Mouse (Mus musculus) embryonic facial prominence, embryonic 12.5 days (tissue): Measurements from ENCODE around the gene 1700016K19Rik. TPM values are rescaled to one million over a fixed set of nuclear protein-coding genes. Genes with fewer than 3 reads are reported as not detected.

ENCODE experiments used
- ATAC-seq: fragments of 200-750 bp; cut with Nextera tagmentation; 2 replicates; pipeline ENCODE4 v1.8.0; 2017; ENCODE audit not compliant: insufficient number of reproducible peaks, insufficient read depth, low FRiP score, low TSS enrichment
- H3K27ac ChIP-seq: fragments of 300-500 bp; sonication (generic); 2 replicates; pipeline ENCODE4 v1.5.1; 2016; ENCODE audit warnings: mild to moderate bottlenecking
- H3K27me3 ChIP-seq: fragments of 300-500 bp; sonication (generic); 2 replicates; pipeline ENCODE4 v1.6.1; 2016; ENCODE audit warnings: mild to moderate bottlenecking, moderate library complexity
- H3K36me3 ChIP-seq: fragments of 300-500 bp; sonication (generic); 2 replicates; pipeline ENCODE4 v1.6.1; 2016; ENCODE audit warnings: mild to moderate bottlenecking
- H3K4me1 ChIP-seq: fragments of 300-500 bp; sonication (generic); 2 replicates; pipeline ENCODE4 v1.6.1; 2016
- H3K4me2 ChIP-seq: fragments of 300-500 bp; sonication (generic); replicated peaks from 2 replicates; pipeline ENCODE4 v1.6.1; 2016; ENCODE audit warnings: mild to moderate bottlenecking, moderate library complexity
- H3K4me3 ChIP-seq: fragments of 300-500 bp; sonication (generic); 2 replicates; pipeline ENCODE4 v1.5.1; 2016; ENCODE audit warnings: mild to moderate bottlenecking
- H3K9ac ChIP-seq: fragments of 300-500 bp; sonication (generic); 2 replicates; pipeline ENCODE4 v1.6.1; 2016; ENCODE audit warnings: mild to moderate bottlenecking, moderate library complexity
- H3K9me3 ChIP-seq: fragments of 300-500 bp; sonication (generic); 2 replicates; pipeline ENCODE4 v1.6.1; 2016; ENCODE audit warnings: mild to moderate bottlenecking, moderate library complexity
- WGBS: fragments of 180-500 bp; shearing (Covaris S2); methylation state at CpG from one replicate; pipeline ENCODE4 v1.1.7; 2016; 5-methylcytosine and 5-hydroxymethylcytosine counted together
- polyA plus RNA-seq: library from polyadenylated mRNA; unstranded; fragments of >200 nt; fragmentation: Nextera tagmentation; extraction: Ambion mirVana; gene quantifications from 2 replicates; pipeline ENCODE4 v1.2.1, GENCODE M21; 2016

1700016K19Rik gene
- polyA plus RNA-seq, 1 experiment from 2014 or later = 0.29 TPM

DNA sequence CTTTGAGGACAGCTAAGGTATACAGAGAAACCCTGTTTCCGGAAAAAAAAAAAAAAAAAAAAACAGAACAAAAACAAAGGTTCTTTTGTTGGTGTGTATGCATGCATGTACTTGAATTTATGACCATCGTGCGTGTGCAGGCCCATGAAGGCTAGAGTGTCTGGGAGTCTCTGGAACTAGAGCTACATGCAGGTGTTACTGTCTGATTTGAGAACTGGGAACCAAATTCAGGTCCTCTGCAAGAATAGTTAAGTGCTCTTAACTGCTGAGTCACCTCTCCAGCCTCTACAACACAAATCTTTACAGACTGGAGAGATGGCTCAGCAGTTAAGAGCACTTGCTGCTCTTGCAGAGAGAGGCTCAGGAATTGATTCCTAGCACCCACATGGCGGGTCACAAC, 16.1 kb downstream of the 1700016K19Rik start:
- Histone ChIP-seq H3K27ac (no peak overlapping the region), H3K9me3 (no peaks in the 10 kb centered on the region), H3K4me2 (no peak overlapping the region), H3K4me3 (no peak overlapping the region), H3K4me1 (no peaks in the 10 kb centered on the region), H3K27me3 (no peaks in the 10 kb centered on the region), H3K9ac (no peak overlapping the region), H3K36me3 (0 out of 2 replicates have a peak, but pooled peaks cover 3% of the 10 kb centered on the region)
- ATAC-seq = no peak
- WGBS = 68% methylated on average over 4 of the region's 4 CpGs

DNA sequence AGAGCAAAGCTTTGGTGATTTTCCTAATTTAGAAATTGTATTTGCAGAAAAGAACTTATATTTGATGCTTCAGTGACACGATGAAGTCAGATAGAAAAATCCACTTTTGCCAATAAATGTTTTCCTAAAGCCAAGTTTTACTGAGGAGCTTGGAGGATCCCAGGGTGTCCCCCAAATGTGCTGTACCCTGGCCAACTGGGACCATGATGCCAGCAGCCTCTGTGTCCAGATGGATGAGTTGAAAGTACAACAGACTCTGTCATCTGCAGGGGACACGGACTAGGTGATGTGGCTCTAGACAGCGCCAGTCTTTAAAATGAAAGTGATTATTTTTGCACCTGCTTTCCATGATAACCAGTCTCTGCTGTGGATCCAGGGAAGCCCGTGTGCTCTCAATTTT, 20.2 kb downstream of the 1700016K19Rik start:
- no peak overlapping the region for H3K9ac ChIP-seq
- 80% methylated on average over 4 of the region's 4 CpGs for WGBS
- H3K36me3 ChIP-seq = peaks cover 9% of the 10 kb centered on the region; the same call in 1 of the 2 replicates
- H3K27me3 ChIP-seq = no peaks in the 10 kb centered on the region
- H3K4me1 ChIP-seq = peaks cover under 1% of the 10 kb centered on the region; the same call in 1 of the 2 replicates
- H3K4me3 ChIP-seq = no peak overlapping the region
- no peak overlapping the region for H3K4me2 ChIP-seq
- H3K27ac ChIP-seq = no peak overlapping the region
- no peak for ATAC-seq
- H3K9me3 ChIP-seq = no peaks in the 10 kb centered on the region

DNA sequence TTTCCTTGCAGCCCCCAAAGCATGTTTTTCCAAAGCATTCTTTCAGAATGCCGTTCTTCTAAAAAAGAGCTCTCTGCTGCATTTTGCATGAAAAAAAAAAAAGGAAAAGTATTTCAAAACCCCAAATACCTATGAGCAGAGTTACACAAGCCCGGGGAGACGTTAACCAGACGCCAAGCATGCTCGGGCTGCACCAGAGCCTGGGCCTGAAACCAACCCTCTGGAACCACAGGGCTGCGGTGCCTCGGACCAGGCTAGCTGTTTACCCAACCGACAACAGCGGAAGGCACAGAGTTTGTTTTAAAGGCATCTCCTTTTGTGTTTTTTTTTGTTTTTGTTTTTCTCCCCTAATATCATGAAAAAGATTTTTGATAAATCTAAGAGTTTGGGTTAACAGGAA, 21.2 kb downstream of the 1700016K19Rik start:
- H3K27me3 ChIP-seq = no peaks in the 10 kb centered on the region
- no peaks in the 10 kb centered on the region for H3K9me3 ChIP-seq
- peaks cover 11% of the 10 kb centered on the region for H3K4me1 ChIP-seq
- H3K9ac ChIP-seq = no peak overlapping the region
- no peak overlapping the region for H3K4me2 ChIP-seq
- ATAC-seq = no peak
- 65% methylated on average over 9 of the region's 9 CpGs for WGBS
- peaks cover 9% of the 10 kb centered on the region; the same call in 1 of the 2 replicates for H3K36me3 ChIP-seq
- H3K4me3 ChIP-seq = no peak overlapping the region
- no peak overlapping the region for H3K27ac ChIP-seq

DNA sequence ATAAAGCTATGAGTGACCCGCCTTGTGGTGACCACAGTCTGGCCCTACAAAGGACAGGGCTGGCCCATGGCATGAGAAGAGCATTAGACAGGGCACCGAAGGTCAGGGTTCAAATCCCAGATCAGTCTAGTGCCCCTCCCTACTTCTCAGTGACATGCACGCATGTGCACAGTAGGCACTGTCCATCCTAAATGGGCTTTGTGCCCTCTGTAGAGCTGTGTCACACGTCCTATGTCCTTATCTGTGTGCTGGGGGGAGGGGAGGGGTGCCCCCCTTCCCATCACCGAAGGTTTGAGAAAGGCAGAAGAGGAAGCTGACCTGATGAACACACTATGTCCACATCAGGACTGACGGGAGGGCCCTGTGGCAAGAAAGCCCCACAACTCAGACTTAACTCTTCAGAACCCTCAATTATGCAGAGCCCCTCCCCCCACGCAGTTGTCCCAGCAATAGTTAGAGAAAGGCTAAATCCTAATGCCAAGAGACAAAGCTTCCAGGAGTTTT, 25.4 kb downstream of the 1700016K19Rik start:
- Histone ChIP-seq H3K4me1 (peaks cover 24% of the 10 kb centered on the region), H3K4me3 (no peak overlapping the region), H3K36me3 (peaks cover 6% of the 10 kb centered on the region; the same call in 1 of the 2 replicates), H3K27ac (no peak overlapping the region), H3K4me2 (peak overlapping the region; percentile 83), H3K9me3 (no peaks in the 10 kb centered on the region), H3K9ac (peak overlapping the region; percentile 1; the same call in 1 of the 2 replicates), H3K27me3 (no peaks in the 10 kb centered on the region; the same call in 1 of the 2 replicates)
- ATAC-seq = no peak
- 67% methylated on average over 7 of the region's 7 CpGs for WGBS

DNA sequence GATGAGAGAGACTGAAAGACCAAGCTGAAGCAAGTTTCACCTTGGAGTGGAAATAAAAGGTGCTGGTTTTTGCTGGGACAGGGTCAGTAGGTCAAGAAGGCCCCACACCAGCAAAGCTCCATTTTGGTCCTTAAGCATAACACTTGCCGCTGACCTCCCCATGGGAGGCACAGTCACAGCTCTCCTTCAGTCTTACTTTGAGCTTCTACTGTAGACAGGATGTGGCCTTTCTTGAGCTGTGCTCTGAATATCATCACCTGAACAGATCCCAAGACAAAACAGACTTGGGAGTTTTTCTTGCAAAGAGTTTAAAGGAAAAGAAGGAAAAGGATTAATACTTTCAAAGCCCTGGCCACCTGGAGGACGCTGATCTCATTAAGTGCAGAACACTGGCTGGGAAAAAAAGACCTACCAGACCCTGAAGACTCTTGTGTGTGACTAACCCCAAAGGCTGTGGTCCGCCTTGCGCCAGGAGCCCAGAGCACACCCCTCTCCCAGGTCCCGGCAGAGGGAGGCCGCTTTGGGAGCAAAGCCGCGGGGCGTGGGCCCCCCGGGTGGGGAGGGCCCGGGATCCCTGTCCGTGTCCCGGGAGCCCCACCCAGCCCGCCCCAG, 26.9 kb downstream of the 1700016K19Rik start:
- Histone ChIP-seq H3K27ac (peak overlapping the region; percentile 87), H3K4me3 (peak overlapping the region; percentile 85), H3K27me3 (no peaks in the 10 kb centered on the region; the same call in 1 of the 2 replicates), H3K9me3 (no peaks in the 10 kb centered on the region), H3K9ac (peak overlapping the region; percentile 73), H3K4me2 (peak overlapping the region; percentile 83), H3K4me1 (peaks cover 24% of the 10 kb centered on the region), H3K36me3 (peaks cover 5% of the 10 kb centered on the region; the same call in 1 of the 2 replicates)
- no peak for ATAC-seq
- WGBS = 3% methylated on average over 13 of the region's 14 CpGs

DNA sequence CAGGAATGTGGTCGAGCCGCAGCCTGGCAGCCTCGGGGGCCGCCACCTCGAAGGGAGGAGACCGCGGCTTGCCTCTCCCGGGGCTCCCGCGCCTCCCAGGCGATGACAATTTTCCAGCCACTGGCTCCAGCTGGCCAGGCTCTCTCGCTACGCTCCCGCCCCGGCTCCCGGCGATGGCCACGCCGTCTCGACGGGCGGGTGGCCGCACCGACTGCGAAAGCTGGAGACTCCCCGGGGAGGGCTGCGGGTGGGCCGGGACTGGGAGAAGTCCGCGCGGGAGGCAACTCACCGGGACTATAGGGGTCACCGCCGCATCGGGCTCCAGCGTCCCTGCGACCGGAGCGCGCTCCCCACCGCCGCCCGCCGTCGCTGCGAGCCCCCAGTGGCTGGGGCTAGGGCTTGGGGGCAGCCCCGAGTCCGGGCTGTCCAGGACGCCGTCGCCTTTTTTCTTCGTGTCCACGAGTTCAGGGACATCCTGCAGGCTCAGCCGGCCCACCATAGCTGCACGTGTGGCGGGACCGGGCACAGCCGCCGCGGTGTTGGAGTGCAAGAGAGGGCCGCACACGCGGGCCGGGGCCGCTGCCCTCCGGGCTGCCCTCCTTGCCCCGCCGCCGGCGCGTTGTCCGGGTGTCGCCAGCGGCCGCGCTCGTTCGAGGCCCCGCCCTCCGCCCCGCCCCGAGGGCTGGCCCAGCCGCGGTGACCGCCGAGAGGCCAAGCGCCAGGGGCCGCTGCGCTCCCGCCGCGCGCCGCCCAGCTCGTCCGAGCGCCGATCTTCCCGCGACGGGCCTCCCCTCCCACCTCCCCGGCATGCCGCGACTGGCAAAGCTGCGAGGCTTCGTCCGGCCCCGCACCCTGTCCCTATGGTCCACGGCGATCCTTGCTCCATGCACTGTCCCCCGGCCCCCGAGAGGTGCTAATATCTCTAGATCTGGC, 27.7 kb downstream of the 1700016K19Rik start, which contains the start of gene Rflnb:
TSS of gene Rflnb (minus strand) at position 644 of the 933 bp plus-strand sequence.
- Histone ChIP-seq H3K4me1 (peaks cover 24% of the 10 kb centered on the region), H3K36me3 (no peaks in the 10 kb centered on the region; the same call in 1 of the 2 replicates), H3K4me3 (peak within 1 kb of the TSS; percentile 85), H3K4me2 (peak within 1 kb of the TSS; percentile 83), H3K9me3 (no peaks in the 10 kb centered on the region), H3K9ac (peak within 1 kb of the TSS; percentile 73), H3K27ac (peak within 1 kb of the TSS; percentile 87), H3K27me3 (no peaks in the 10 kb centered on the region; the same call in 1 of the 2 replicates)
- peak; percentile 74 for ATAC-seq
- WGBS = under 1% methylated on average over 86 of the region's 112 CpGs

DNA sequence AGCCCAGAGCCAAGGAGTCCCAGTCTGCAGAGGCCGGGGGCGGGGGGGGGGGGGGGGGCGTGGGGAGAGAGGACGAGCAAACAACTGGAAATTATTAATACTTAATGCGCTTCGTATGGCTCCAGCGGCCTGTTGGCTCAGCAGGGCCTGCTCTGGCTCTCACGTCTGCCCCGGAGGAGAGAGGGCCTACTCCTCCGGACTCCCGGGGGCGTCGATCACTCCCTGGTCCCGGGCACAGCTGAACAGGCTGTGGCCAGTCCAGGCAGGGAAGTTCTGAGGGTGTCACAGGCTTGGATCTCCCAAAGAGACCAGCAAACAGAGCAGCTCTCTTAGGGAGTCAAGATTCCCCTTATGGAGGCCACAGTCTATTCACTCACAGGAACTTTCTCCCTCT, 28.4 kb downstream of the 1700016K19Rik start:
- WGBS = 2% methylated on average over 13 of the region's 14 CpGs
- no peaks in the 10 kb centered on the region; the same call in 1 of the 2 replicates for H3K27me3 ChIP-seq
- H3K9ac ChIP-seq = peak overlapping the region; percentile 73
- peak overlapping the region; percentile 87 for H3K27ac ChIP-seq
- H3K9me3 ChIP-seq = no peaks in the 10 kb centered on the region
- no peaks in the 10 kb centered on the region for H3K36me3 ChIP-seq
- peak overlapping the region; percentile 85 for H3K4me3 ChIP-seq
- ATAC-seq = peak; percentile 41
- H3K4me1 ChIP-seq = peaks cover 27% of the 10 kb centered on the region
- H3K4me2 ChIP-seq = peak overlapping the region; percentile 83

DNA sequence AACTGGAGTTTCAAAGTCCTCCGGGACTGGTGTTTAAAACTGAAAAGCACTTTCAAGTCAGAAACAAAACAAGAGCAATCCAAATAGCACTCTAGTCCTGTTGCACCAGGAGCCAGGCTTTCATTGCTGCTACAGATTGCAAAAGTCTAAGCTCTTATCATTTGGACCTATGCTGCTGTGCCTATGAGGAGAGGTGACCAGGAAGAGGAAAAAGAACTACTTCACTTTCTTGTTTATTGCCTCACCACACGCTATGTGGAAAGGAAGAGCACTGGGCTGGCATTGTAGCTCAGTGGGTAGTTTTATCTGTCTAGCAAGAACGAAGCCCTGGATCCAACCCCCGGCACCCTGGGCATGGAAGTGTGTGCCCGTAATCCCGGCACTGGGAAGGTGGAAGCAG, 33.6 kb downstream of the 1700016K19Rik start:
- no peaks in the 10 kb centered on the region for H3K27me3 ChIP-seq
- H3K4me1 ChIP-seq = peaks cover 9% of the 10 kb centered on the region
- ATAC-seq = no peak
- no peak overlapping the region for H3K27ac ChIP-seq
- WGBS = 77% methylated on average over 6 of the region's 6 CpGs
- H3K36me3 ChIP-seq = no peaks in the 10 kb centered on the region
- no peak overlapping the region for H3K4me2 ChIP-seq
- no peak overlapping the region for H3K4me3 ChIP-seq
- no peaks in the 10 kb centered on the region for H3K9me3 ChIP-seq
- no peak overlapping the region for H3K9ac ChIP-seq

DNA sequence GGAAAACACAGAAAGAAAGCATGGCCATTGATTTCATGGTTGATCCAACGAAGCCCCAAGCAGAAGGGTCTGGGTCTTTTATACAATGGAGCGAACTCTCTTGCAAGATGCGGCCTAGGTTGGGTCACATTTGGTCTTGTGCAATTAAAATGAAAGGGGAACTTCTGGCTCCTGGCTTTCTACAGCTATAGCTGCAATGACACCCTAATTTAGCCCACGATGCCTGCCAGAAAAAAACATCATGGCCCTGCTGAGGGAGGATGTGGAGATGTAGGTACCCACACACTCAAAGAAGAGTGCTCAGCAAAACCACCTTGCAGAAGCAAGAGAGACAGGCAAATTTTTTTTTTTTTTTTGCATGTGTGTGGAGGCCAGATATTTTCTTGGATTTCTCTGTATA, 34.1 kb downstream of the 1700016K19Rik start:
- Histone ChIP-seq H3K36me3 (no peaks in the 10 kb centered on the region), H3K4me1 (peaks cover 8% of the 10 kb centered on the region), H3K9ac (no peak overlapping the region), H3K27me3 (no peaks in the 10 kb centered on the region), H3K9me3 (no peaks in the 10 kb centered on the region), H3K4me3 (no peak overlapping the region), H3K27ac (no peak overlapping the region), H3K4me2 (no peak overlapping the region)
- no peak for ATAC-seq
- 71% methylated on average over 4 of the region's 4 CpGs for WGBS

DNA sequence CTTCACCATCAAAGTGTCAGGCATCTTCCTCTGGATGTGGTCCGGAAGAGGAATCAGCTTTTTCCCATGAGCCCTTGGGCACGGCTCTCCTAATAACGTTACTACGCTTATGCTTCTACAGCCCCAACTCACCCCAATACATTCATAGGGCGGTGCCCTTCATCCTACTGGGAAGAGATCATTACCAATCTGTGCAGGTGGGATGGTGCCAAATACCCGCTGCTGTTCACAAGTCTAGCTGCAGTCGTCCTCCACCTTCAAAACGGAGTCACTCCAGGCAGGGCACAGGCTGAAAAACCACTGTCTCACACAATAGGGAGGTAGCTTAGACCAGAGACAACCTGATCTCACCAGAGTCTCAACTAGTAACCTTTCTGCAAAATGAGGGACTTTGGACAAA, 35.5 kb downstream of the 1700016K19Rik start:
- Histone ChIP-seq H3K4me1 (peaks cover 8% of the 10 kb centered on the region), H3K36me3 (no peaks in the 10 kb centered on the region), H3K4me2 (no peak overlapping the region), H3K9me3 (no peaks in the 10 kb centered on the region), H3K4me3 (no peak overlapping the region), H3K9ac (no peak overlapping the region), H3K27me3 (no peaks in the 10 kb centered on the region), H3K27ac (no peak overlapping the region)
- ATAC-seq = no peak
- 80% methylated on average over 8 of the region's 8 CpGs for WGBS

DNA sequence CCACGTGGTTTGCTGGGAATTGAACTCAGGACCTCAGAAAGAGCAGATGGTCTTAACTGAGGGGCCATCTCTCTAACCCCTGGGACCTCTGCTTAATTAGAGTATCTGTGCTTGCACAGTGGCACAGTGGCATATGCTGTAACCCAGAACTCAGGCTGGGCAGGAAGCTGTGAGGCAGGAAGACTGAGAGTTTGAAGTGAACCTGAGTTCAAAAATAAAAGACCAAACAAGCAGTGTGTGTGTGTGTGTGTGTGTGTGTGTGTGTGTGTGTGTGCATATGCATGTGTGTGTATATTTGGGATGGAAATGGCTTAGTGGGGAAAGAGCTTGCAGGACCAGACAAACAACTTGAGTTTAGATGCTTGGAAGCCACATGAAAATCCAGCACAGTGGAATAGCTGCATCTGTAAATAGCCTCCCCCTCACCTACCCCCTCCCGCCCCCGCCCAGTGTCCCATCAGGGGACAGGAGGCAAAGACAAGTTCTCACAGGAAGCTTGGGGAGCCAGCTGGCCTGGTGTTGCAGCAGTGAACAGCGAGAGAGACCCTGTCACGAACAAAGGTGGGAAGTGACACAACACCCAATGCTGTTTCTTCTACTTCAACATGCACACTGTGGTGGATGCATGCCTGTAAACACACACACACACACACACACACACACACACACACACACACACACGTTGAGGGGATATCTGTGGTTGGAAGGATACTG, 38.0 kb downstream of the 1700016K19Rik start:
- ATAC-seq = no peak
- WGBS = 46% methylated on average over 6 of the region's 6 CpGs

More for the DNA sequence above, 38.0 kb downstream of the 1700016K19Rik start:
- Histone ChIP-seq H3K36me3 (no peaks in the 10 kb centered on the region), H3K27ac (no peak overlapping the region), H3K4me2 (no peak overlapping the region), H3K9ac (no peak overlapping the region), H3K27me3 (no peaks in the 10 kb centered on the region), H3K4me3 (no peak overlapping the region), H3K9me3 (no peaks in the 10 kb centered on the region), H3K4me1 (peaks cover 17% of the 10 kb centered on the region)
